Mouse (Mus musculus) skeletal muscle tissue, adult 2 months (tissue): ENCODE data around the gene Extl1.
A peak's percentile ranks its signal among the peaks of the same experiment; 100 is the strongest.

Source experiments
- DNase-seq: peaks from one replicate; pipeline ENCODE4 v3.0.0-alpha.2; 2012; ENCODE audit warnings: low read depth, low spot score

Extl1 gene

GRCm38 (mm10) chr4:134314081-134314655 is 69.5 kb downstream of the Extl1 start:
- DNase-seq: no peak

GRCm38 (mm10) chr4:134312901-134313300 is 70.7 kb downstream of the Extl1 start:
- DNase-seq: no peak

DNA sequence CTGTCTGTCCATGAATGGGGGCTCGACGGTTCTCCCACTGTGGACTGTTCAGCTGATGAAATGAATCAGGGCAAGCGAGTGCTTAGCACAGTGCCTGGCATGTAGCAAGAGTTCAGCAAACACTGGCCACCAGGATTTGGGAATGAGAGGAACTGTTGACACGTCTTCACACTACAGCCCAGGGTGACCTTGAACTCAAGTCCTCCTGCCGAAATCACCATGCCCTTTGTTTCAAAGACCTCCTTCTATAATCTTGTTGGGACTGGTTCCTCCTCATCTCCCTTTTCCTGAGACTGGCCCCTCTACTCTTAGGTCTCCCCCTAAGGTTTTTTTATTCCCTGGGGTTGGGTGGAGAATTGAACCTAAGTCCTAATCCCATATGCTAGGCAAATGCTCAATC is 71.3 kb downstream of the Extl1 start:
- DNase-seq: no peak

- peak; percentile 82 for DNase-seq
These were observed 71.9 kb downstream of the Extl1 start for GRCm38 (mm10) chr4:134311784-134312183.

DNA sequence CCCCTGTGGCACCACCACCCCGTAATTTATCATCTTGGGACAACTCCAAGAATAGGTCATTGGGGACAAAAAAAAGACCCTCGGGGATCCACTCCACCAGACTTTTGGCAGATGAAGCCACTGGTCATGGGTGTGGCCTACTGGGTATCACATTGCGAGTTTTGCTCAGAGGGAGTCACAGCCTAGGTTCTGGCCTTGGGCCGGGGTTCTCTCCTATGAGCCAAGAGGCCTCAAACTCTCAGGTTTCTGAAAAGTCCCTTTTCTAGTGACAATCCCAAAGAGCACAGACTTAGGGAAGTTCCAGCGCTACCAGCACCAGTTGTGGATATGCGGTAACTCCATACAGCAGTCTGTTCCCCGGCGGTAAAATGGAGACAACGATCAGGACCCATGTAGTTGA is 73.0 kb downstream of the Extl1 start:
- no peak for DNase-seq

GRCm38 (mm10) chr4:134310106-134310505 is 73.5 kb downstream of the Extl1 start:
- DNase-seq: no peak

GRCm38 (mm10) chr4:134307367-134308072 is 76.1 kb downstream of the Extl1 start:
- peak; percentile 92 for DNase-seq

DNA sequence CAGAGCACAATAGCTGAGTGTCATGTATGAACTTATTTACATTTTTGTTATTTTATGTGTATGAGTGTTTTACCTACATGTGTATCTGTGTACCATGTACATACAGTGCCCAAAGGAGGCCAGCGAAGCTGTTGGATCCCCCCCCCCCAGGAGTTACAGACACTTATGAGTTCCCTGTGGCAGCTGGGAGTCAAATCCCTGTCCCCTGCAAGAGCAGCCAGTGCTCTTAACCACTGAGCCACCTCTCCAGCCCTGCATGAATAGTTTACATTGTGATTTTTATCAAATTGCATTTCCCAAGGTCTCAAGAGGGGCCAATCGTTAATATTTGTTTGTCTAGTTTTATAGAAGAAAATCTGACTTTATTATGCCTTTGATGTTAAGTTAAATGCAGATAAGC is 76.7 kb downstream of the Extl1 start:
- no peak for DNase-seq
